Mouse (Mus musculus) embryonic stem cell, embryonic (primary cell): ENCODE results near the gene Kcna5.

Experiments
- CTCF ChIA-PET, 4 experiments: fragments of 300-600 bp in 2 of 4; fragments of 350-600 bp in 2 of 4; sonication (Branson Sonifier 250); formaldehyde crosslinking; loops; one replicate each; lab custom pipeline; 2022; ENCODE audit warnings: inconsistent platforms in 2 of 4; lab: Charles Lee
- POLR2A ChIA-PET, 4 experiments: fragments of 300-600 bp in 2 of 4; fragments of 350-600 bp in 2 of 4; sonication (Branson Sonifier 250); formaldehyde crosslinking; loops; one replicate each; lab custom pipeline; 2022; ENCODE audit warnings: antibody characterized with exemption in 4 of 4, inconsistent platforms in 1 of 4; lab: Charles Lee

Kcna5 gene

DNA sequence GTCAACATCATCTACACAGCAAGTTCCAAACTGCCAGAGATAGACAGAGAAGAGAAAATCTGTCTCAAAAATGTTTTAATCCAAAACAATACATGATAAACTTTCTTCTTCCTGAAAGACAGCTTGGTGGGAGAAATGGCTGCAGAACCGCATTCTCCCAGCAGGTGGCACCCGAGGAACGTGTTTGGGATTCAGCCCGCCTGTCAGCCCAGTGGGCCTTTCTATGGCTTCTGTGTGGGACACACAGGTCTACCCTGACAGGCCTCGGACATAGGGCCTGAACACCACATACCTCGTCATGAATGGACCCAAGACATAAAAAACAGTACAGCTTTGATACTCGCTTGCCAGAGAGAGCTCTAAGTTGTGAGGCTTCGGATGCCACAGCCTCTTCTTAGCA, 35.1 kb downstream of the Kcna5 start:
- CTCF ChIA-PET: interaction anchor here (0.6 to 5.3 kb wide), 44 partner anchors 9 to 1449 kb away, joined by 3 to 49 read pairs (median 4); partner anchors contain the start of gene Kcna5 (in 1 of the 4)
- POLR2A ChIA-PET: interaction anchor here in 1 of 4 experiments (1.2 kb wide), 1 partner anchor 65 kb away, joined by 3 read pairs; no protein-coding TSS in a partner anchor

DNA sequence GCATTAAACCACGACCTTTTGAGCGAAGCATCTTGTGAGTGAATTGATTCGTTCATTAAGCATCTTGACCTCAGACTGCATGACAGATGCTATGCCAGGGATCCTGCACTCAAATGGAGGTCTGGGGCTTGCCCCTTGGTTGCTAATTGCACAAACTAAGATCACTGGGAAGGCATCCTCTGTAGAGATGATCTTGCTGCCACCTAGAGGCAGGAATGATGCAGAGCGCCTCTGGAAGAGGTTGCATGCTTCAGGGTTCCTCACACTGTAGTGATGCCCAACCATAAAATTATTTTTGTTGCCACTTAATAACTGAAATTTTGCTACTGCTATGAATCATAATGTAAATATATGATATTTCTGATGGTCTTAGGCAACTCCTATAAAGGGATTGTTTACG, 37.3 kb downstream of the Kcna5 start:
- POLR2A ChIA-PET: interaction anchor here in 2 of 4 experiments (0.6 to 1.0 kb wide), 3 partner anchors 71 to 330 kb away, joined by 4 to 9 read pairs (median 5); no protein-coding TSS in a partner anchor

DNA sequence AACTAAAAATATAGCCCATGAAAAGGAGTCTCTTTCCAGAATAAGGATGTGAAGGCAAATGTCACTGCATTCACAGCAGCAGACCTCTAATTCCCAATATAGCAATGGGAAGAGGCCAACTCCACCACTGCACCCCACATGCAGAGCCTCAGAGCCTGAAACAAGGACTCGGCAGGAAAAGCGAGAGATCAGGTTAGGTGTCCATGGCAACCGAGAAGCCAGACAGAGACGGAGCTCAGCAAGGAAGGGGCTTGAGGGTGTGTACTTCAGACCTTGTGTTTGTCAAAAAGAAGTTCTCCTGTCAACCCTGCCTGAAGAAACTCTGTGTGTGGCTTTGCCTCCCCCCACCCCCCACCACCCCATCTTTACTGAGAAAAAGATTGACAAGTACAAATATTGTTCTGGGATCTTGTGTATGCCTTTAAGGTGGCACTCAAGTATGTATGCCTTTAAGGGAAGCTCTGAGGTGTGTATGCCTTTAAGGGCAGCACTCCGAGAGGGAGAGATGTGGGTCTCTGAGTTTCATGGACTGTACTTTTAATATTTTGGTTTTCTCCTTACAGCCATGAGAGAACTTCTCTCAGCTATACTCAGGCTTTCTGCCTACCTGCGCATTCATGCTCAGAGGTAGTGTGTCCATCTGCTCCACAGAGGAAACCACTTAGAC, 37.9 kb downstream of the Kcna5 start:
- ChIA-PET CTCF (interaction anchor here (0.6 to 5.3 kb wide), 7 partner anchors 41 to 913 kb away, joined by 3 to 49 read pairs (median 6); no protein-coding TSS in a partner anchor), POLR2A (interaction anchor here in 2 of 4 experiments (0.6 to 1.0 kb wide), 3 partner anchors 71 to 329 kb away, joined by 4 to 9 read pairs (median 5); no protein-coding TSS in a partner anchor)

More for the DNA sequence above, 37.3 kb downstream of the Kcna5 start:
- CTCF ChIA-PET: interaction anchor here in 3 of 4 experiments (0.6 to 5.3 kb wide), 6 partner anchors 40 to 914 kb away, joined by 3 to 49 read pairs (median 8); no protein-coding TSS in a partner anchor

DNA sequence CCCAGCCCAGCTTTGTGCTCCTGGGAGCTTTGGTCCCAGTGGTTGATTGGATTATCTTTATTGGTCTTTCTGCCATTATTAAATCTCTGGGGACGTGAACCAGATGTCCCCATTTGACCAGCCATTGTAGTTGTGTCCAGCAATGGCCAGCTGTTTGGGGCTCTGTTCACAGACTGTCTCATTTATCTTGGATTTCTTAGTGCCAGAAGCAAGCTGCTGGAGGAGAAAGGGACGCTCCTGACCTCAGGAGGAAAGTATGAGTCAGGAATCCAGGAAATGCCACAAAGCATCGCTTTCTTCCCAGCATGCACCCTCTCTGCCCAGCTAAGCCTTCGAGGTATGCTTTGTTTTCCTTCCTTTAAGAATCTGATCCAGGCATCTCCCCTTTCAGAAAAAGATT, 48.1 kb downstream of the Kcna5 start:
- POLR2A ChIA-PET: no interaction called here
- CTCF ChIA-PET: interaction anchor here in 2 of 4 experiments (0.5 to 0.9 kb wide), 4 partner anchors 13 to 349 kb away, joined by 3 to 4 read pairs (median 4); no protein-coding TSS in a partner anchor

DNA sequence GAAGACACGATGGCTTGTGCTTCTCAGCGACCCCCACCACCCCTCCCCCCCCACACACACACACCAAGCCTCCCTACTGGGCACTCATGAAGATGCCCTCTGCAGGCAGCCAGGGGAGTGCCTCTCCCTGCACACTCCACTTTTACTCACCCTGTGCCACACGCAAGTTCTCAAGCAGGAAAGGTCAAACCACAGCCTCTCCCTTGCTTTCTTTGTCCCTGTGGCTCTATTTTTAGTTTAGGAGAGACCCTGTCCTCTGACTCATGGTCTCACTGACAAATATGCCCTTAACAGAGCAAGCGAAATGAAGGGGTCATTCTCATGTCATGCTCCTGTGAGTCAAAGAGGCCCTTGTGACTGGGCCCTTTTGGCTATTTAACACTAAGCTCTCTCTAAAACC, 50.3 kb downstream of the Kcna5 start:
- ChIA-PET CTCF (no interaction called here), POLR2A (no interaction called here)

DNA sequence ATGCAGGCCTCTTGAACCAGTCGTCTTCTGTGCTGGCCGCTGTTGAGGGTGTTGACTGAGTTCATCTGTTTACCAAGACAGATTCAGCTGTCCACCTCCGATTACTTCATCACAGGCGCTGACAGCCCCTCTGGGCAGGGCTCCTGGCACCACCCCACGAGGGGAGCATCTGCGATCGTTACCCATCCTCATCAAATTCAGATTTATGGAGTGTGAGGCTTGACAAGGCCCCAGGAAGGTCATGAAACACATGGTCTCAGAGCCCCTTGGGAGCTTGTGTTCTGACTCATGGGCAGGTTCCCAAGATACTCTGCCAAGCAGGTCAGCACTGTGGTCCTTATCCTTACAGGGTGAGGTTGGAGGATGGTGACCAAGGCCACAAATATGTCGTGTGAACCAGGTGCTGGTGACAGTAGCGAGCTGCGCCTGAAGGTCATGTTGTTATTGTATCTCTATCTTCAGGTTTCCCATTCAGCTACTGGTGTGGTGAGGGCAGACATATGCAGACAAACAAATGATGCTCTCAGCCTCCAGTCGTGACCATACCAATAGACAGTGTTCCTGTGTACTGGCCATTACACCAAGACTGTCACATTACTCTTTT, 51.8 kb downstream of the Kcna5 start:
- CTCF ChIA-PET: interaction anchor here in 1 of 4 experiments (0.6 kb wide), 1 partner anchor 1874 kb away, joined by 4 read pairs; no protein-coding TSS in a partner anchor
- POLR2A ChIA-PET: no interaction called here
